Mouse (Mus musculus): ENCODE measurements at regions not wholly inside any gene's neighbourhood (a gene's known extent, or its start where the extent isn't known, plus 50 kb on each side); places are given as distances from the start of the nearest gene placed in this dataset.
A peak's percentile ranks its signal among the peaks of the same experiment; 100 is the strongest.

- peak; percentile 48 for DNase-seq (ENCODE audit: low read depth, low spot score)
Observed at GRCm38 (mm10) chr11:32908723-32909411, 84.5 kb upstream of the Smim23 start.

DNA sequence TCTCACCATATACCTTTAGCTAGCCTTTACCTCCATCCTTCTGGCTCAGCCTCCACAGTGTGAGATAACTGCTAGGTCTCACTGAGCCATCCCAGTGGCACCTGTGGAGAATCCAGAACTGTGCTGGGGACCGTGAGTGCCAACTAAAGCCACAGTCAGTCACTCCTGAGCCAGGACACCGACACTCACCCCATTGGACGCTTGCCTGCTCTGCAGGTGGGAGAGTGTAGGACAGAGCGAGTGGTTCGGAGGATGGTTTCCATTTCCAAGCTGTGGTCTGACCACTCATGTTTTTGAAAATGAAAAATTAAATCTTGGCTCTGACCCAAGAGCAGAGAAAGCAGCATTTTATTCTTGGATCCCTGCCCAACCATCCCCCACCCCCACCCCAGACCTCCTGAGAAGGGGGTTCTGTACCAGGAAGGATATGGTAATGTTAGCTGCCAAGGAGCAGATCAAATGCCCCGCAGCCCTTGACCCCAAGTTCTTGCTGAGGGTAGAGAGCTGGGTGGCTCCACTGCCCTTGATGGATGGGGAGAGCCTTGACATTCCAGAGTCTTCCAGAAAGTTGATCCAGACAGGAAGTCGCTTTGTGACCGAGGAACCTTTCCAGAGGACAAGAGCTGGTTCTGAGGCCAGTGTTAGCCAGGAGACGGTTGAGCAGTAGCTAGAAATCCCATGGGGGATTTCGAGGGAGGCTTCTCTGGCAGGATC, 83.3 kb upstream of the Smim23 start:
- DNase-seq (ENCODE audit: low read depth, low spot score) = no peak

DNA sequence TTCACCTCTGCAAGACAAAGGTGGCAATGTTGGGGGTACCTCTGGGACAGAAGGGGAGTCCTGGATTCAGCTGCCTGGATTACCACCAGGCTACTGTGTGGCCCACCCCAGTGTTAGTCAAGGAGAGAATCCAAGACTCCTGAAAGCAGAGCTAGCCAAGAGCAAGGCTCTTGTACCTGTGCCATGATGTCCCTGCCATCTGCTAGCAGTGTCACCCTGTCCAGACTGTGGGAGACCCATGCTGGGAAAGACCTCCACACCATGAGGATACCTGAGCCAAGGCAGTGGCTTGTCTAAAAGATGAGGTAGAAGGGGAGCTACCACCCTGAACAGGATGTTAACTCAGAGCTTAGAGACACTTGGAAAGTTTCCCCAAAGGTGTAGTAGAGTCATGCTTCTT, 79.6 kb upstream of the Smim23 start:
- no peak for DNase-seq (ENCODE audit: low read depth, low spot score)

GRCm38 (mm10) chr11:32903389-32903788, 79.0 kb upstream of the Smim23 start:
- no peak for DNase-seq (ENCODE audit: low read depth, low spot score)

- DNase-seq (ENCODE audit: low read depth, low spot score) = no peak
Observed at GRCm38 (mm10) chr11:32902923-32903322, 78.5 kb upstream of the Smim23 start.

GRCm38 (mm10) chr11:32900437-32900836, 76.0 kb upstream of the Smim23 start:
- no peak for DNase-seq (ENCODE audit: low read depth, low spot score)

- no peak for DNase-seq (ENCODE audit: low read depth, low spot score)
Observed at GRCm38 (mm10) chr11:32899604-32900216, 75.3 kb upstream of the Smim23 start.

DNA sequence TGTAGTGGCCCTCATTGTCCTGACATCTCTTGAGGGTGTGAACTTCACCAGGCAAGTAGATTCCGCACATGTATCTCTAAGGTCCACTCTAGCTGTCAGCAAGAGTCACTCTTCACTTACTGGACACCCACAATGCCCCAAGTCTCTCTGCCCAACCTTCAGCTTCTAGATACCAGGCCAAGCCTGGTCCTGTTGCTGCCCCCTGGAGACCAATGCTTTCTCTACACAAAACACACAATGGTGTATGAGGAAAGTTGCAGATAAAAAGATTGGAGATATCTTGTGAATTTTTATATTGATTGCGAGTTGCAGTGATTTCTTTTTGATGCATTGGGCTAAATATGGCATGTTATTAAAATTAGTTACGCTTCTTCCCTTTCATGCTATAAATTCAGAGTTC, 71.0 kb upstream of the Smim23 start:
- DNase-seq (ENCODE audit: low read depth, low spot score) = peak; percentile 11

GRCm38 (mm10) chr11:32893146-32893903, 68.9 kb upstream of the Smim23 start:
- DNase-seq (ENCODE audit: low read depth, low spot score) = peak; percentile 31

GRCm38 (mm10) chr11:32892496-32892895, 68.1 kb upstream of the Smim23 start:
- no peak for DNase-seq (ENCODE audit: low read depth, low spot score)

- DNase-seq (ENCODE audit: low read depth, low spot score) = peak; percentile 7
Observed at GRCm38 (mm10) chr11:32889248-32889647, 64.8 kb upstream of the Smim23 start.

GRCm38 (mm10) chr11:32884744-32885143, 60.3 kb upstream of the Smim23 start:
- DNase-seq (ENCODE audit: low read depth, low spot score) = no peak

GRCm38 (mm10) chr11:32883062-32883852, 58.9 kb upstream of the Smim23 start:
- no peak for DNase-seq (ENCODE audit: low read depth, low spot score)

GRCm38 (mm10) chr11:32878967-32879366, 54.6 kb upstream of the Smim23 start:
- no peak for DNase-seq (ENCODE audit: low read depth, low spot score)

Measured in A20 (cell line).